Mouse (Mus musculus) myocyte (in vitro differentiated cells): Measurements from ENCODE around the gene Akr1c20.

Experiments used
- CEBPB ChIP-seq: IDR thresholded peaks from 2 replicates; pipeline ENCODE4 v1.6.1; 2011; ENCODE audit warnings: mild to moderate bottlenecking, moderate library complexity; ENCODE audit not compliant: poor library complexity, insufficient read depth, severe bottlenecking
- MAX ChIP-seq: IDR thresholded peaks from one replicate; pipeline ENCODE4 v1.6.1; 2011; ENCODE audit warnings: low read depth, mild to moderate bottlenecking, control low read depth
- MYOD1 ChIP-seq, 3 experiments: IDR thresholded peaks; one replicate each; pipeline ENCODE4 v1.6.1; 2011; ENCODE audit warnings: control low read depth in 2 of 3, low read depth in 2 of 3, mild to moderate bottlenecking in 2 of 3, moderate library complexity in 1 of 3; ENCODE audit not compliant: insufficient read length in 2 of 3, control insufficient read depth in 1 of 3
- POLR2A ChIP-seq: IDR thresholded peaks from one replicate; pipeline ENCODE4 v1.6.1; 2011; ENCODE audit warnings: low read depth, mild to moderate bottlenecking, control low read depth, moderate library complexity; ENCODE audit not compliant: insufficient read length
- REST ChIP-seq: IDR thresholded peaks from one replicate; pipeline ENCODE4 v1.6.1; 2011; ENCODE audit warnings: mild to moderate bottlenecking, control low read depth, moderate library complexity; ENCODE audit not compliant: insufficient read depth, insufficient read length
- TCF12 ChIP-seq: IDR thresholded peaks from one replicate; pipeline ENCODE4 v1.6.1; 2011; ENCODE audit warnings: mild to moderate bottlenecking, control low read depth; ENCODE audit not compliant: poor library complexity, insufficient read depth, severe bottlenecking
- TCF3 ChIP-seq: IDR thresholded peaks from one replicate; pipeline ENCODE4 v1.6.1; 2011; ENCODE audit warnings: low read depth, control low read depth; ENCODE audit not compliant: insufficient read length
- USF1 ChIP-seq: IDR thresholded peaks from one replicate; pipeline ENCODE4 v1.6.1; 2011; ENCODE audit warnings: low read depth, mild to moderate bottlenecking, control low read depth, moderate library complexity

- TF ChIP-seq USF1: no peak
- no peak for TF ChIP-seq POLR2A
- TF ChIP-seq REST: no peak
- no peak for TF ChIP-seq TCF12
- no peak for TF ChIP-seq MAX
- TF ChIP-seq MYOD1 (IDR thresholded peaks at IDR 0.05; ENCODE audit: control insufficient read depth in 1 of 3, insufficient read length in 2 of 3, low read depth in 2 of 3): no peak
- TF ChIP-seq CEBPB: no peak
- no peak for TF ChIP-seq TCF3
Measured at GRCm38 (mm10) chr13:4523201-4523838, at the start of gene Akr1c20.
